Mouse (Mus musculus) kidney, adult 8-10 months (tissue): ENCODE results near the gene Mrpl52.

Source experiments
- DNase-seq, 2 experiments: peaks; one replicate each; pipeline ENCODE4 v3.0.0; 2022

The Mrpl52 gene

GRCm38 (mm10) chr14:54475941-54476844, 49.5 kb downstream of the Mrpl52 start, which contains the start of gene Rem2:
Gene Rem2 (plus strand): TSS chr14:54476100.
- DNase-seq, result peak; percentile 41 to 49

DNA sequence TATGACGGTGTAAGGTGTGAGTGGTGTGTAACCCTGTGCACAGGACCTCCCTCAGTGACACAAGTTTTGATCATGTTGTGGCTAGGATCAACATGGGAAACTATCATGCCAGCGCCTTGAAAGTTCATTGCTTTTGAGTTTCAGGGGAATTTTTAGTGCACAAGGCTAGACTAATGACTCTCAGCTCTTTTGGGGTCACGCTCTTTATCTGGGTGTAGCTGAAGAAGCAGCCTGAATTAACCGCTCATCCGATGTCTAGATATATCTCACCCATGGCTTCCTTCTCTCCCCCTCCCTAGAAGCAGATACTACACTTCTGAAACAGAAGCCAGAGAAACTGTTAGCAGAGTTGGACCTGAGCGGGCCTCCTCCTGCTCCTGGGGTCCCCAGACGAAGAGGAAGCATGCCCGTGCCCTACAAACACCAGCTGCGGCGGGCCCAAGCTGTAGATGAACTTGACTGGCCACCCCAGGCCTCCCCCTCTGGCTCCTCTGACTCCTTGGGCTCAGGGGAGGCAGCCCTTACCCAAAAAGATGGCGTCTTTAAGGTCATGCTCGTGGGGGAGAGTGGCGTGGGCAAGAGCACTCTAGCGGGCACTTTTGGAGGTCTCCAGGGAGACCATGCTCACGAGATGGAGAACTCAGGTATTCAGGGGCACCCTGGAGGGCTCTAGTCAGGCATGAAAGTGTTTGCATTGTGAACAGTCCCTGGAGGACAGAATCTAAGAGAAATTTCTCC, 50.6 kb downstream of the Mrpl52 start:
- no peak for DNase-seq
